Mouse (Mus musculus) midbrain, postnatal 0 days (tissue): ENCODE measurements at regions not wholly inside any gene's neighbourhood (a gene's known extent, or its start where the extent isn't known, plus 50 kb on each side); places are given as distances from the start of the nearest gene placed in this dataset.
A peak's percentile ranks its signal among the peaks of the same experiment; 100 is the strongest.

Experiments used
- ATAC-seq: fragments of 200-750 bp; cut with Nextera tagmentation; 2 replicates; pipeline ENCODE4 v1.8.0; 2017; ENCODE audit warnings: moderate number of reproducible peaks, mild to moderate bottlenecking, moderate TSS enrichment, moderate library complexity; ENCODE audit not compliant: low FRiP score
- DNase-seq: peaks from one replicate; pipeline ENCODE4 v3.0.0-alpha.2; 2015; ENCODE audit warnings: low spot score
- H3K27ac ChIP-seq: fragments of 300-500 bp; sonication (generic); 2 replicates; pipeline ENCODE4 v1.5.1; 2014; ENCODE audit warnings: low read depth, mild to moderate bottlenecking, low read length, mixed read lengths
- H3K27me3 ChIP-seq: fragments of 300-500 bp; sonication (generic); 2 replicates; pipeline ENCODE4 v1.6.1; 2014; ENCODE audit warnings: low read length, control low read depth, mixed read lengths; ENCODE audit not compliant: insufficient read depth
- H3K36me3 ChIP-seq: fragments of 300-500 bp; sonication (generic); 2 replicates; pipeline ENCODE4 v1.6.1; 2014; ENCODE audit warnings: low read length, control low read depth, mixed read lengths; ENCODE audit not compliant: insufficient read depth
- H3K4me1 ChIP-seq: fragments of 300-500 bp; sonication (generic); 2 replicates; pipeline ENCODE4 v1.6.1; 2014; ENCODE audit warnings: mild to moderate bottlenecking, control low read depth, antibody characterized with exemption, low read length, mixed read lengths; ENCODE audit not compliant: insufficient read depth
- H3K4me2 ChIP-seq: fragments of 300-500 bp; sonication (generic); 2 replicates; pipeline ENCODE4 v1.6.1; 2014; ENCODE audit warnings: low read depth, mild to moderate bottlenecking, low read length, mixed read lengths; ENCODE audit not compliant: poor library complexity, severe bottlenecking
- H3K4me3 ChIP-seq: fragments of 300-500 bp; sonication (generic); 2 replicates; pipeline ENCODE4 v1.5.1; 2014; ENCODE audit warnings: low read depth, mild to moderate bottlenecking, low read length, moderate library complexity
- H3K9ac ChIP-seq: fragments of 300-500 bp; sonication (generic); replicated peaks from 2 replicates; pipeline ENCODE4 v1.6.1; 2014; ENCODE audit warnings: mild to moderate bottlenecking, low read length, moderate library complexity, mixed read lengths; ENCODE audit not compliant: poor library complexity, severe bottlenecking
- H3K9me3 ChIP-seq: fragments of 300-500 bp; sonication (generic); 2 replicates; pipeline ENCODE4 v1.6.1; 2016; ENCODE audit warnings: low read length, control low read depth
- CTCF ChIP-seq: IDR thresholded peaks from 2 replicates; pipeline ENCODE4 v1.5.1; 2016; ENCODE audit warnings: antibody characterized with exemption, mild to moderate bottlenecking
- WGBS: fragments of 180-500 bp; shearing (Covaris S2); extraction: QIAGEN DNeasy Blood & Tissue Kit; methylation state at CpG from one replicate; pipeline ENCODE4 v1.1.7; 2014; 5-methylcytosine and 5-hydroxymethylcytosine counted together

DNA sequence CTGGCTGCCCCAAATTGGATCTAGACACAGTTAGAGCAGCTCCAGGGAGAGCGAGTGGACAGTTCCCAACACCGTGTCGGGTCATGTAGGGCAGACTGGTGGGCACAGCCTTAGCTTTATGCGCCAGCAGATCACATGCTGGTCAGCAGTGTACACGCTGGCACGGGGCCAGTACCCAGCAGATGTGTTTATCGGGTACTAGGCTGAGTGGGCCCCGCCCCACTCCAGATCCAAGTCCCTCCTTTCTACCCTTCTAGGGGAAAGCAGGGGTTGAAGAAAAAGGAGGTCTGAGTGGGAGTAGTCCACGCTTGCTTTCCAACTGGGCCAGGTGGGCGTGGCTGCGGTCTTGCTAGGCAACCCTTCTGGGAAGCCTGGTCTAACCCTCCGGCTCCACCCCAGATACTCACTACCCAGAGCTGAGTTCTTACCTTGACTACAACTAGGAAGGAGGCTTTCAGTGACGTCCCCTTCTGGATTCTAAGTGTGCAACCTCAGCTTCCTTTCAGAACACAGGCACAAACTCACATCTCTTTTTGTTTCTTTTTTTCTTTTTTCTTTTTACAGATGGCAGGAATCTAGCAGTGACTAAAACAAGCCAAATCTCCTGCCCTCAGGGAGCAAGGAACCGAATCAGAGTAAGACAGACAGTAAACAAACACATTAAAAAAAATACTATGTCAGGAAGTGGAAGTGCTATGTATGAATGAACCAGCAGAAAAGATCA lies 59.6 kb downstream of the Irf2bpl start:
- no peak overlapping the region for H3K4me3 ChIP-seq
- no peaks in the 10 kb centered on the region for H3K9me3 ChIP-seq
- H3K4me1 ChIP-seq, result peaks cover 25% of the 10 kb centered on the region; the same call in 1 of the 2 replicates
- H3K27ac ChIP-seq, result peak overlapping the region; percentile 98
- 0 out of 2 replicates have a peak overlapping the region, but pooled peaks have one; percentile 1 for H3K4me2 ChIP-seq
- peak; percentile 79 for DNase-seq
- H3K36me3 ChIP-seq, result no peaks in the 10 kb centered on the region
- TF ChIP-seq CTCF, result no peak
- no peaks in the 10 kb centered on the region for H3K27me3 ChIP-seq
- no peak overlapping the region for H3K9ac ChIP-seq
- peak; percentile 22; the same call in 1 of the 2 replicates for ATAC-seq
- WGBS, result 7% methylated on average over 14 of the region's 14 CpGs

DNA sequence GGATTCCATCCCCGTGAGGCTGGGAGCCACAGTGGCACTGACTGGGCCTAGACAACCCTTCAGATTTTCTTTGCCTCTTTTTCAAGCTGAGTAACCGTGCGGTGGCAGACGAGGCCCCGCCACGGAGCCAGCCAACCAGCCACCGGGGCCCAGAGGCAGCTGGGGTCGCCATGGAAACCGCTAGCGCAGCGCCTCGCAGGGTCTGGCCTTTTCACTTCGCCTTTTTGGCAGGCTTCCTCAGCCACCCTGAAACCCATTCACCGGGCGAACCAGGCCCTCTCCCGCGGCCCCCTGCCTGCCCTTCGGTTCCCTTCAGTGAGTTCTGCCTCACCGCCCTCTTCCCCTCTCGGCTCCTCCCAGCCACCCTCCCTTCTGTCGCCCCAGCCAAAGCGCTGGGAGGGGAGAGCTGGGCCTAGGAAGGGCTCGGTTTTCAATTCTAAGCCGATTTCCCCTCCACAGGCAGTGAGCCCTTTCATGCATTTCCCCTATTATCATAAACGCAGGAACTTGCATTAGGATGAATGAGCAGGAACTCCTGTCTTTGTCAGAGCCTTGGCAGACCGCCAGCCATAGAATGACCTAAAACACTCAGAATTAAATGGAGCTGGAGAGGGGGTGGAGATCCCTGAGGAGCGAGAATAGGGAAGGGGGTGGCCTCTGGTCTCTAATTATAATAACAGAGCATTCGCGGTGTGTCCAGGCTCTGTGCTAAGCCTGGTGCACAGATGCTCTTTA lies 60.6 kb downstream of the Irf2bpl start:
- peaks cover 21% of the 10 kb centered on the region; the same call in 1 of the 2 replicates for H3K4me1 ChIP-seq
- under 1% methylated on average over 29 of the region's 29 CpGs for WGBS

DNA sequence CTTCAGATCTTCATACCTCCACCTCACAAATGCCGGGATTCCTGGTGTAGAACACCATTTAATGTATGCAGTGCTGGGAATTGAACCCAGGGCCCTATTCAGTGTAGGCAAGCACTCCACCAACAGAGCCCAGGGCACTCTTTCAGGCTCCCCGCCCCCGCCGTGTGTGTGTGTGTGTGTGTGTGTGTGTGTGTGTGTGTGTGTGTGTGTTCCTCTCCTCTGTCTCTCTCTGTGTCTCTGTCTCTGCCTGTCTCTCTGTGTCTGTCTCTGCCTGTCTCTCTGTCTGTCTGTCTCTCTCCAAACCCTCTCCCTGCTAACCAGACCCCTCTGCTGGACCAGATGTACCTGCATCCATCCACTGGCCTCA lies 61.1 kb downstream of the Irf2bpl start:
- peak overlapping the region; percentile 15; the same call in 1 of the 2 replicates for H3K4me3 ChIP-seq
- ATAC-seq, result 0 out of 2 replicates have a peak, but pooled peaks have one; percentile 11

More for the DNA sequence above, 60.6 kb downstream of the Irf2bpl start:
- peak overlapping the region; percentile 36 for H3K4me2 ChIP-seq
- TF ChIP-seq CTCF, result peak; percentile 41; the same call in 1 of the 2 replicates
- peak overlapping the region; percentile 98 for H3K27ac ChIP-seq
- peak overlapping the region; percentile 46 for H3K9ac ChIP-seq
- peak overlapping the region; percentile 15 for H3K4me3 ChIP-seq
- H3K36me3 ChIP-seq, result no peaks in the 10 kb centered on the region
- no peaks in the 10 kb centered on the region for H3K27me3 ChIP-seq
- ATAC-seq (peak; percentile 89), DNase-seq (peak; percentile 98)
- no peaks in the 10 kb centered on the region for H3K9me3 ChIP-seq

DNA sequence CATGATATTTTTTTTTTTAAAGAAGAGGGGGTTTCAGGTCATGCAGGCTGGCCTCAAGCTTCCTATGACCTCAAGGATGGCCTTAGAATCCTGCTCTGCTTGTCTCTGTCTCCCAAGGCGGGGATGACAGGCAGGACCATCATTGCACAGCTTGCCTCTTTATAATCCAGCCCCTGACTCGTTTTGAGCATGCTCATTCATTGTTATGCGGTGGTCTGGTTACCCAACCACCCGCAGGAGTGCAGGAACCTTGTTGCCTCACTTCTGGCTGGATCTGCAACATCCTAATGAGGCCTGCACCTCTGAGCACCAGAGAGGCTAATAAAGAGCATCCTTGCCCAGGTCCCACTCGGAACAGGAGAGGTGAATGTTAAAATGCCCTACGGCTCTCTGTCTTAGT lies 63.4 kb downstream of the Irf2bpl start:
- Histone ChIP-seq H3K36me3 (no peaks in the 10 kb centered on the region), H3K9me3 (no peaks in the 10 kb centered on the region), H3K27me3 (no peaks in the 10 kb centered on the region), H3K9ac (no peak overlapping the region), H3K4me3 (no peak overlapping the region), H3K4me2 (no peak overlapping the region), H3K4me1 (peaks cover 39% of the 10 kb centered on the region), H3K27ac (peak overlapping the region; percentile 33; the same call in 1 of the 2 replicates)
- WGBS, result 32% methylated on average over 6 of the region's 6 CpGs
- no peak for TF ChIP-seq CTCF
- ATAC-seq (no peak), DNase-seq (no peak)

More for the DNA sequence above, 61.1 kb downstream of the Irf2bpl start:
- Histone ChIP-seq H3K36me3 (no peaks in the 10 kb centered on the region), H3K9me3 (no peaks in the 10 kb centered on the region), H3K27me3 (no peaks in the 10 kb centered on the region), H3K4me2 (peak overlapping the region; percentile 36; the same call in 1 of the 2 replicates), H3K27ac (peak overlapping the region; percentile 98), H3K4me1 (peaks cover 21% of the 10 kb centered on the region; the same call in 1 of the 2 replicates), H3K9ac (peak overlapping the region; percentile 46)
- 8% methylated on average over 4 of the region's 4 CpGs for WGBS
- no peak for DNase-seq
- no peak for TF ChIP-seq CTCF

DNA sequence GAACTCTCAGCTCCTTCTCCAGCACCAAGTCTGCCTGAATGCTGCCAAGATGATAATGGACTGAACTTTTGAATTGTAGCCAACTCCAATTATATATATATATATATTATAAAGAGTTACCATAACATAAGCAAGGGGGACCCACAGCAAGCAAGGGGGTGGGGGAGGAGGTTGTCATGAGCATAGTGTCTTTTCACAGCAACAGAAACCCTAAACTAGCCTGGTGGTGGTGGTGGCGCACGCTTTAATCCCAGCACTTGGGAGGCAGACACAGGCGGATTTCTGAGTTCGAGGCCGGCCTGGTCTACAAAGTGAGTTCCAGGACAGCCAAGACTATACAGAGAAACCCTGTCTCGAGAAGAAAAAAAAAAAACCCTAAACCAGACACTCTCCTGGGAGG lies 65.0 kb downstream of the Irf2bpl start:
- H3K4me2 ChIP-seq, result no peak overlapping the region
- no peaks in the 10 kb centered on the region for H3K27me3 ChIP-seq
- WGBS, result 88% methylated on average over 6 of the region's 6 CpGs
- TF ChIP-seq CTCF, result no peak
- H3K4me3 ChIP-seq, result no peak overlapping the region
- H3K9me3 ChIP-seq, result no peaks in the 10 kb centered on the region
- H3K4me1 ChIP-seq, result peaks cover 49% of the 10 kb centered on the region
- H3K27ac ChIP-seq, result no peak overlapping the region
- H3K9ac ChIP-seq, result no peak overlapping the region
- ATAC-seq (no peak), DNase-seq (no peak)
- no peaks in the 10 kb centered on the region for H3K36me3 ChIP-seq

DNA sequence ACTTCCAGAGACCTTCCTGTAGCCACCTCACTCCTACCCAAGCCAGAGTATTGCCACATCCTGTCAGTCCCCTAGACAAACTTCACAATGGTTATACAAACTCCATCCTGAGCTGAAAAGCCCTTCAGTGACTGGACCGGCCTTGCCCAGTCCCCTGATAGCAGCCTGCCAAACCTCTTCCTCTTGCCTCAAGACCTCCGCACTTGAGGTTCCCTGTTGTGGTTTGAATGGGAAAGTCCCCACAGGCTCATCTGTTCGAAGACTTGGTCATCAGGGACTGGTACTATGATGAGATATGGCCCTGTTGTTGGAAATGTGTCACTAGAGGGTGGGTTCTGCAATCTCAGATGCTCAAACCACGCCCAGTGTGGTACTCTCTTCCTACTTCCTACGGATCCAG lies 65.4 kb downstream of the Irf2bpl start:
- DNase-seq, result no peak
- no peak overlapping the region for H3K27ac ChIP-seq
- ATAC-seq, result no peak
- no peaks in the 10 kb centered on the region for H3K36me3 ChIP-seq
- peaks cover 46% of the 10 kb centered on the region for H3K4me1 ChIP-seq
- no peak overlapping the region for H3K9ac ChIP-seq
- no peaks in the 10 kb centered on the region for H3K27me3 ChIP-seq
- H3K4me2 ChIP-seq, result no peak overlapping the region
- H3K9me3 ChIP-seq, result no peaks in the 10 kb centered on the region
- TF ChIP-seq CTCF, result no peak
- 95% methylated on average over 5 of the region's 5 CpGs for WGBS
- H3K4me3 ChIP-seq, result no peak overlapping the region
